Comparison of ENCODE assay signal across 25 mouse cellular contexts in genomic region chr8:44661696-44662095, GRCm38 (mm10).
DNase-seq lines count a peak whose midpoint lies in the region; ATAC-seq and TF ChIP-seq lines count a peak whose summit lies in the region.
"Had no signal": no experiment of that assay in that cellular context is flagged by ENCODE, and none has a peak within 500 bp of the region (broad histone marks: within the 10 kb centered on the region; RNA-seq: fewer than 3 reads in every experiment).

No protein-coding gene starts in this region.

- peak; percentile 2 for DNase-seq in adrenal gland, postnatal 10 days
- DNase-seq in adrenal gland, postnatal 25 days = no peak
- DNase-seq in liver, adult 2 months (ENCODE audit: extremely low read depth, low read depth, low spot score) = peak; percentile 1
- DNase-seq in cerebellum, adult 11-12 months = peak; percentile 48
- peak; percentile 14 to 17 for DNase-seq in cerebellum, postnatal 10 days
- no peak for DNase-seq in spleen, postnatal 36 days (ENCODE audit: low spot score in 2 of 2)
- DNase-seq: adrenal gland, adult 8-10 months; gastrocnemius, postnatal 14 days; heart, adult 18-20 months; heart, postnatal 14 days; kidney, adult 11 months; kidney, postnatal 14 days; lung, adult 18-20 months; lung, postnatal 10 days; thymus, postnatal 36 days had no signal

- no peak overlapping the region for H3K27ac ChIP-seq in liver, adult 2 months (replicated peaks; ENCODE audit: insufficient read depth, low read depth, low read length)
- no peak overlapping the region for H3K27ac ChIP-seq in liver, embryonic 12.5 days
- H3K27ac ChIP-seq: hindbrain, embryonic 12.5 days; neural tube, embryonic 15.5 days; stomach, embryonic 15.5 days had no signal

- no peaks in the 10 kb centered on the region for H3K9me3 ChIP-seq in liver, embryonic 12.5 days (replicated peaks)
- H3K9me3 ChIP-seq: hindbrain, embryonic 12.5 days; neural tube, embryonic 15.5 days; stomach, embryonic 15.5 days had no signal

- ATAC-seq in liver, embryonic 12.5 days = no peak
- ATAC-seq in granulocyte monocyte progenitor cell, adult 5-6 weeks (replicated peaks; ENCODE audit: poor library complexity, severe bottlenecking) = no peak
- ATAC-seq: activated CD4-positive, CD25-positive, alpha-beta regulatory T cell, adult 4 months; forebrain, embryonic 16.5 days had no signal

- H3K4me2 ChIP-seq in liver, embryonic 12.5 days = no peak overlapping the region
- H3K4me2 ChIP-seq: heart, embryonic 12.5 days; hindbrain, embryonic 12.5 days; liver, embryonic 11.5 days; midbrain, embryonic 11.5 days; neural tube, embryonic 15.5 days; stomach, embryonic 15.5 days had no signal

- H3K4me1 ChIP-seq in liver, adult 2 months (ENCODE audit: control insufficient read depth, insufficient read depth, low read length) = no peaks in the 10 kb centered on the region
- no peaks in the 10 kb centered on the region for H3K4me1 ChIP-seq in liver, embryonic 12.5 days
- H3K4me1 ChIP-seq: heart, embryonic 12.5 days; hindbrain, embryonic 12.5 days; neural tube, embryonic 15.5 days; stomach, embryonic 15.5 days had no signal

- no peaks in the 10 kb centered on the region for H3K36me3 ChIP-seq in liver, adult 2 months (ENCODE audit: control insufficient read depth, insufficient read depth, low read length)
- no peaks in the 10 kb centered on the region for H3K36me3 ChIP-seq in liver, embryonic 12.5 days
- H3K36me3 ChIP-seq: heart, embryonic 12.5 days; hindbrain, embryonic 12.5 days; neural tube, embryonic 15.5 days; stomach, embryonic 15.5 days had no signal

- no peak for TF ChIP-seq CTCF in liver, adult 2 months (IDR thresholded peaks at IDR 0.05; ENCODE audit: low read depth, low read length)

- H3K27me3 ChIP-seq in liver, adult 2 months (ENCODE audit: control insufficient read depth, insufficient read depth, low read length) = no peaks in the 10 kb centered on the region
- H3K27me3 ChIP-seq in liver, embryonic 12.5 days (replicated peaks) = no peaks in the 10 kb centered on the region
- H3K27me3 ChIP-seq: heart, embryonic 12.5 days; hindbrain, embryonic 12.5 days; neural tube, embryonic 15.5 days; stomach, embryonic 15.5 days had no signal

- no peak for TF ChIP-seq POLR2A in liver, adult 2 months (IDR thresholded peaks at IDR 0.05; ENCODE audit: extremely low read depth, insufficient read depth, low read length)

- H3K79me2 ChIP-seq in liver, adult 2 months (ENCODE audit: control insufficient read depth, insufficient read depth, low read length) = no peaks in the 10 kb centered on the region

- H3K9ac ChIP-seq in liver, adult 2 months (ENCODE audit: low read depth, low read length) = no peak overlapping the region
- no peak overlapping the region for H3K9ac ChIP-seq in liver, embryonic 12.5 days
- H3K9ac ChIP-seq: heart, embryonic 12.5 days; hindbrain, embryonic 12.5 days; neural tube, embryonic 15.5 days; stomach, embryonic 15.5 days had no signal

- 52% methylated on average over 2 of the region's 2 CpGs for WGBS in liver, adult 2 months
- 46% methylated on average over 2 of the region's 2 CpGs for WGBS in liver, embryonic 12.5 days (ENCODE audit: insufficient replicate concordance)

- H3K4me3 ChIP-seq in liver, adult 2 months (ENCODE audit: insufficient read depth, low read depth, low read length) = no peak overlapping the region
- H3K4me3 ChIP-seq in liver, embryonic 12.5 days = no peak overlapping the region
- H3K4me3 ChIP-seq: heart, embryonic 12.5 days; hindbrain, embryonic 12.5 days; neural tube, embryonic 15.5 days; stomach, embryonic 15.5 days had no signal

Comparison
In these comparisons a context has a peak if more than half of its experiments do, and no peak if none do; other contexts are left out.
1. DNase-seq: peak in adrenal gland, postnatal 10 days (single experiment), liver, adult 2 months (single experiment), cerebellum, adult 11-12 months (single experiment) and cerebellum, postnatal 10 days (2 of 2); none in adrenal gland, postnatal 25 days (single experiment) and spleen, postnatal 36 days (0 of 2).